Mouse (Mus musculus) stomach, embryonic 14.5 days (tissue): Measurements from ENCODE around the gene Slc17a7. TPM values are rescaled to one million over a fixed set of nuclear protein-coding genes. Genes with fewer than 3 reads are reported as not detected.

ENCODE experiments used
- ATAC-seq: fragments of 200-750 bp; cut with Nextera tagmentation; 2 replicates; pipeline ENCODE4 v1.8.0; 2017; ENCODE audit warnings: low read depth, moderate TSS enrichment; ENCODE audit not compliant: insufficient number of reproducible peaks, insufficient read depth, low FRiP score
- H3K27ac ChIP-seq: fragments of 300-500 bp; sonication (generic); 2 replicates; pipeline ENCODE4 v1.5.1; 2014; ENCODE audit warnings: mild to moderate bottlenecking, low read length, moderate library complexity, mixed read lengths
- H3K27me3 ChIP-seq: fragments of 300-500 bp; sonication (generic); 2 replicates; pipeline ENCODE4 v1.6.1; 2014; ENCODE audit warnings: low read length, control low read depth, mixed read lengths; ENCODE audit not compliant: control insufficient read depth, insufficient read depth
- H3K36me3 ChIP-seq: fragments of 300-500 bp; sonication (generic); 2 replicates; pipeline ENCODE4 v1.6.1; 2014; ENCODE audit warnings: mild to moderate bottlenecking, control low read depth, low read length, moderate library complexity, mixed read lengths; ENCODE audit not compliant: control insufficient read depth, insufficient read depth
- H3K4me1 ChIP-seq: fragments of 300-500 bp; sonication (generic); 2 replicates; pipeline ENCODE4 v1.6.1; 2014; ENCODE audit warnings: low read length, control low read depth, mixed read lengths; ENCODE audit not compliant: control insufficient read depth, insufficient read depth
- H3K4me2 ChIP-seq: fragments of 300-500 bp; sonication (generic); replicated peaks from 2 replicates; pipeline ENCODE4 v1.6.1; 2014; ENCODE audit warnings: low read depth, low read length, control low read depth
- H3K4me3 ChIP-seq: fragments of 300-500 bp; sonication (generic); 2 replicates; pipeline ENCODE4 v1.5.1; 2014; ENCODE audit warnings: low read depth, low read length, control low read depth
- H3K9ac ChIP-seq: fragments of 300-500 bp; sonication (generic); replicated peaks from 2 replicates; pipeline ENCODE4 v1.6.1; 2014; ENCODE audit warnings: low read depth, mild to moderate bottlenecking, control low read depth, low read length, moderate library complexity, mixed read lengths
- H3K9me3 ChIP-seq: fragments of 300-500 bp; sonication (generic); 2 replicates; pipeline ENCODE4 v1.6.1; 2016; ENCODE audit warnings: low read depth, low read length, control low read depth; ENCODE audit not compliant: control insufficient read depth
- WGBS: fragments of 180-500 bp; shearing (Covaris S2); extraction: QIAGEN DNeasy Blood & Tissue Kit; methylation state at CpG from one replicate; pipeline ENCODE4 v1.1.7; 2014; 5-methylcytosine and 5-hydroxymethylcytosine counted together
- polyA plus RNA-seq: library from polyadenylated mRNA; unstranded; fragments of >200 nt; fragmentation: Nextera tagmentation; extraction: Ambion mirVana; gene quantifications from 2 replicates; pipeline ENCODE4 v1.2.1, GENCODE M21; 2014

The Slc17a7 gene
- polyA plus RNA-seq: 0.20 TPM in 1 of 2 replicates, not detected in the other

GRCm38 (mm10) chr7:45163735-45164490 lies at the start of gene Slc17a7:
Gene Slc17a7, plus strand, starts transcription at chr7:45163949.
- Histone ChIP-seq H3K4me1 (peaks cover 4% of the 10 kb centered on the region; the same call in 1 of the 2 replicates), H3K9me3 (no peaks in the 10 kb centered on the region), H3K4me3 (peak within 1 kb of the TSS; percentile 35), H3K27ac (no peak within 1 kb of the TSS), H3K36me3 (peaks cover 10% of the 10 kb centered on the region), H3K27me3 (peaks cover 54% of the 10 kb centered on the region), H3K4me2 (peak within 1 kb of the TSS; percentile 70), H3K9ac (0 out of 2 replicates have a peak within 1 kb of the TSS, but pooled peaks have one; percentile 22)
- no peak for ATAC-seq
- 1% methylated on average over 32 of the region's 41 CpGs for WGBS

- Histone ChIP-seq H3K36me3 (peaks cover 35% of the 10 kb centered on the region), H3K4me3 (no peak overlapping the region), H3K4me1 (peaks cover 3% of the 10 kb centered on the region; the same call in 1 of the 2 replicates), H3K9ac (no peak overlapping the region), H3K27me3 (no peaks in the 10 kb centered on the region), H3K4me2 (no peak overlapping the region), H3K27ac (no peak overlapping the region), H3K9me3 (no peaks in the 10 kb centered on the region)
- ATAC-seq: no peak
- 70% methylated on average over 8 of the region's 8 CpGs for WGBS
Measured at GRCm38 (mm10) chr7:45117566-45117965, 46.2 kb upstream of the Slc17a7 start.

- H3K9me3 ChIP-seq: no peaks in the 10 kb centered on the region
- H3K9ac ChIP-seq: no peak overlapping the region
- no peak overlapping the region for H3K4me3 ChIP-seq
- WGBS: 91% methylated on average over 6 of the region's 6 CpGs
- no peak overlapping the region for H3K4me2 ChIP-seq
- ATAC-seq: no peak
- peaks cover 41% of the 10 kb centered on the region for H3K36me3 ChIP-seq
- H3K27ac ChIP-seq: no peak overlapping the region
- H3K4me1 ChIP-seq: peaks cover 10% of the 10 kb centered on the region; the same call in 1 of the 2 replicates
- no peaks in the 10 kb centered on the region for H3K27me3 ChIP-seq
Measured at GRCm38 (mm10) chr7:45118336-45118735, 45.4 kb upstream of the Slc17a7 start.

GRCm38 (mm10) chr7:45119780-45120709 lies 43.7 kb upstream of the Slc17a7 start:
- Histone ChIP-seq H3K4me3 (no peak overlapping the region), H3K27me3 (no peaks in the 10 kb centered on the region), H3K9me3 (no peaks in the 10 kb centered on the region), H3K36me3 (peaks cover 45% of the 10 kb centered on the region), H3K9ac (no peak overlapping the region), H3K4me2 (no peak overlapping the region), H3K4me1 (peaks cover 10% of the 10 kb centered on the region; the same call in 1 of the 2 replicates), H3K27ac (no peak overlapping the region)
- 81% methylated on average over 5 of the region's 5 CpGs for WGBS
- ATAC-seq: no peak

DNA sequence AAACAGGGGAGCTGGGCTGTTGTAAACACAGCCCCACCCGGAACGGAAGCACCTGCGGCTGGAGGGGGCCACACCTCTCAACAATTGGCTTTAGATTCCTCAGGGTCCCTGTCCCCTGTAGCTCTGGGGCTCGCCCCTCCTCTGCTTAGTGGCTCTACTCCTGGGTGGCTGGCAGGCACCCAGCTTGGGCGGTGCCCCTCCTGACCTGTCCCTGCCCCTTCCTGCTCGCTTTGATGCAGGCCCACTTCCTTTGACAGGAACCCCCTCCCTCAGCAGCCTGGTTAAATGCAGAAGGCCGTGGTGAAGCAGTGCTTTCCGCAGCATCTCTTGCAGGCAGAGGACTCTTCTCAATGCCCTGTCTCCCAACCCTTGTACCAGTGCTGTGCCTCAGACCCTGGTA lies 42.3 kb upstream of the Slc17a7 start:
- Histone ChIP-seq H3K4me1 (peaks cover 15% of the 10 kb centered on the region), H3K4me3 (no peak overlapping the region), H3K9ac (no peak overlapping the region), H3K27me3 (no peaks in the 10 kb centered on the region), H3K36me3 (peaks cover 58% of the 10 kb centered on the region), H3K27ac (no peak overlapping the region; the same call in 1 of the 2 replicates), H3K4me2 (no peak overlapping the region), H3K9me3 (no peaks in the 10 kb centered on the region)
- WGBS: 49% methylated on average over 8 of the region's 8 CpGs
- no peak for ATAC-seq

GRCm38 (mm10) chr7:45121966-45122365 lies 41.8 kb upstream of the Slc17a7 start:
- H3K4me2 ChIP-seq: no peak overlapping the region
- no peak overlapping the region for H3K4me3 ChIP-seq
- H3K4me1 ChIP-seq: peaks cover 20% of the 10 kb centered on the region

DNA sequence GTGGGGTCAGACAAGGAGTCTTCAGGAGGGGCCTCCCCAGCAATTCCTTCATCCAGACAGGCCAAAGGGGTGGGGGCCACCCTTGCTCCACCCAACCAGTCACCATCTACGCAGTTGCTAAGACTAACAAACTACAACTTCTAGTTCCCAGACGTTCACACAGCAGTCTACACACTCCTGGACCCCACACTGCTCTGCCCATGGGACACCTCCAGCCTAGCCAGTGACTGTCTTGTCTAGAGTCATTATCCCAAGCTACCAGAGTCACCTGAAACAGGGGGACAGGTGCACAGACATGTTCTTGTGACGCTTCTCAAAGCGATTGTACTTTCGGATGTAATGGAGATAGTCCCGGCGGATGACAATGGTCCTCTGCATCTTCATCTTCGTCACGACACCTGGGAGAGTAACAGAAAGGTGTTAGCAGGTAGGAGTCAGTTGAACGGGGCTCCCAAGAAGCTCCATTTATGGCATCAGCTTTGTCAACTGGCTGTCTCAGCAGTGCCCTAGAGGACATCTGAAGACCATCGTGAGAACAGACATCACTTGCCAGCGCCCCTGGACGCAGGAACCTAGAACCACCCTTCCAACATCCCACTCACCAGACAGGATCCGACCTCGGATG lies 41.1 kb upstream of the Slc17a7 start:
- peaks cover 68% of the 10 kb centered on the region for H3K36me3 ChIP-seq
- peaks cover 26% of the 10 kb centered on the region for H3K4me1 ChIP-seq
- ATAC-seq: no peak
- H3K9ac ChIP-seq: peak overlapping the region; percentile 100
- peak overlapping the region; percentile 99 for H3K4me3 ChIP-seq
- WGBS: 81% methylated on average over 15 of the region's 15 CpGs
- peak overlapping the region; percentile 84 for H3K4me2 ChIP-seq
- no peaks in the 10 kb centered on the region for H3K27me3 ChIP-seq
- no peaks in the 10 kb centered on the region for H3K9me3 ChIP-seq
- no peak overlapping the region for H3K27ac ChIP-seq

More at GRCm38 (mm10) chr7:45121966-45122365, 41.8 kb upstream of the Slc17a7 start:
- Histone ChIP-seq H3K9ac (no peak overlapping the region), H3K36me3 (peaks cover 64% of the 10 kb centered on the region), H3K27ac (peak overlapping the region; percentile 33; the same call in 1 of the 2 replicates), H3K27me3 (no peaks in the 10 kb centered on the region), H3K9me3 (no peaks in the 10 kb centered on the region)
- no peak for ATAC-seq

GRCm38 (mm10) chr7:45123186-45123570 lies 40.6 kb upstream of the Slc17a7 start:
- peak overlapping the region; percentile 100 for H3K9ac ChIP-seq
- peak overlapping the region; percentile 90; the same call in 1 of the 2 replicates for H3K27ac ChIP-seq
- ATAC-seq: no peak
- H3K4me1 ChIP-seq: peaks cover 26% of the 10 kb centered on the region
- no peaks in the 10 kb centered on the region for H3K27me3 ChIP-seq
- peaks cover 68% of the 10 kb centered on the region for H3K36me3 ChIP-seq
- peak overlapping the region; percentile 99 for H3K4me3 ChIP-seq
- WGBS: 13% methylated on average over 12 of the region's 12 CpGs
- no peaks in the 10 kb centered on the region for H3K9me3 ChIP-seq
- peak overlapping the region; percentile 84 for H3K4me2 ChIP-seq
